Mouse (Mus musculus): ENCODE results near the gene Zyg11a. TPM values are rescaled to one million over a fixed set of nuclear protein-coding genes. Genes with fewer than 3 reads are reported as not detected.
"Not testable (repeated sequence)": the region's sequence is repeated elsewhere in the genome, so short reads cannot be mapped to it uniquely, and the experiment has no call there.

Zyg11a gene
- total and polyA plus RNA-seq, 2 experiments from 2014 or later: not detected

- H3K36me3 ChIP-seq (ENCODE audit: insufficient read depth): no peaks in the 10 kb centered on the region
- ATAC-seq: no peak
- no peak for TF ChIP-seq CTCF (IDR thresholded peaks at IDR 0.05; ENCODE audit: low read depth)
- H3K9ac ChIP-seq: no peak overlapping the region
- H3K27me3 ChIP-seq (ENCODE audit: insufficient read depth, low read length): no peaks in the 10 kb centered on the region
- H3K4me3 ChIP-seq (ENCODE audit: low read depth, low read length): no peak overlapping the region
- DNase-seq: no peak
- H3K9me3 ChIP-seq (ENCODE audit: low read length): no peaks in the 10 kb centered on the region
- WGBS: 37% methylated on average over 1 of the region's 1 CpGs
- no peak overlapping the region for H3K4me2 ChIP-seq (ENCODE audit: low read depth)
- no peaks in the 10 kb centered on the region for H3K4me1 ChIP-seq (ENCODE audit: insufficient read depth)
- H3K27ac ChIP-seq (ENCODE audit: low read depth, low read length): no peak overlapping the region
Measured at GRCm38 (mm10) chr4:108182278-108182677, 35.6 kb downstream of the Zyg11a start.

- Histone ChIP-seq H3K9me3 (ENCODE audit: low read length) (no peaks in the 10 kb centered on the region), H3K27ac (ENCODE audit: low read depth, low read length) (no peak overlapping the region), H3K36me3 (ENCODE audit: insufficient read depth) (no peaks in the 10 kb centered on the region), H3K4me1 (ENCODE audit: insufficient read depth) (0 out of 2 replicates have a peak, but pooled peaks cover 7% of the 10 kb centered on the region), H3K27me3 (ENCODE audit: insufficient read depth, low read length) (no peaks in the 10 kb centered on the region), H3K4me2 (ENCODE audit: low read depth) (no peak overlapping the region), H3K9ac (no peak overlapping the region), H3K4me3 (ENCODE audit: low read depth, low read length) (no peak overlapping the region)
- no peak for ATAC-seq
- 70% methylated on average over 6 of the region's 6 CpGs for WGBS
- no peak for TF ChIP-seq CTCF (IDR thresholded peaks at IDR 0.05; ENCODE audit: low read depth)
- no peak for DNase-seq
Measured at GRCm38 (mm10) chr4:108168056-108168455, 49.8 kb downstream of the Zyg11a start.

- Histone ChIP-seq H3K9me3 (ENCODE audit: low read length) (no peaks in the 10 kb centered on the region), H3K4me2 (ENCODE audit: low read depth) (no peak overlapping the region), H3K36me3 (ENCODE audit: insufficient read depth) (no peaks in the 10 kb centered on the region), H3K27ac (ENCODE audit: low read depth, low read length) (no peak overlapping the region), H3K4me1 (ENCODE audit: insufficient read depth) (0 out of 2 replicates have a peak, but pooled peaks cover 7% of the 10 kb centered on the region), H3K4me3 (ENCODE audit: low read depth, low read length) (no peak overlapping the region), H3K9ac (no peak overlapping the region), H3K27me3 (ENCODE audit: insufficient read depth, low read length) (no peaks in the 10 kb centered on the region)
- peak; percentile 43 for DNase-seq
- 71% methylated on average over 4 of the region's 4 CpGs for WGBS
- peak; percentile 58 for ATAC-seq
- TF ChIP-seq CTCF (IDR thresholded peaks at IDR 0.05; ENCODE audit: low read depth): no peak
Measured at GRCm38 (mm10) chr4:108166874-108167273, 51.0 kb downstream of the Zyg11a start.

GRCm38 (mm10) chr4:108165152-108165895 is 52.5 kb downstream of the Zyg11a start, which contains the start of gene Echdc2:
Echdc2 (plus strand) TSS chr4:108165437.
- ATAC-seq (peak; percentile 42; the same call in 1 of the 2 replicates), DNase-seq (peak; percentile 43)
- Histone ChIP-seq H3K4me1 (ENCODE audit: insufficient read depth) (0 out of 2 replicates have a peak, but pooled peaks cover 7% of the 10 kb centered on the region), H3K27me3 (ENCODE audit: insufficient read depth, low read length) (no peaks in the 10 kb centered on the region), H3K4me3 (ENCODE audit: low read depth, low read length) (peak within 1 kb of the TSS; percentile 49), H3K4me2 (ENCODE audit: low read depth) (peak within 1 kb of the TSS; percentile 90), H3K9me3 (ENCODE audit: low read length) (no peaks in the 10 kb centered on the region), H3K27ac (ENCODE audit: low read depth, low read length) (no peak within 1 kb of the TSS), H3K9ac (peak within 1 kb of the TSS; percentile 48), H3K36me3 (ENCODE audit: insufficient read depth) (no peaks in the 10 kb centered on the region)
- peak; percentile 53 for TF ChIP-seq CTCF (IDR thresholded peaks at IDR 0.05; ENCODE audit: low read depth)
- 2% methylated on average over 43 of the region's 43 CpGs for WGBS

GRCm38 (mm10) chr4:108163291-108163690 is 54.6 kb downstream of the Zyg11a start:
- WGBS: 93% methylated on average over 3 of the region's 3 CpGs
- H3K9ac ChIP-seq: no peak overlapping the region
- no peak for TF ChIP-seq CTCF (IDR thresholded peaks at IDR 0.05; ENCODE audit: low read depth)
- no peaks in the 10 kb centered on the region for H3K27me3 ChIP-seq (ENCODE audit: insufficient read depth, low read length)
- H3K4me2 ChIP-seq (ENCODE audit: low read depth): no peak overlapping the region
- DNase-seq: no peak
- no peak overlapping the region for H3K27ac ChIP-seq (ENCODE audit: low read depth, low read length)
- no peaks in the 10 kb centered on the region for H3K9me3 ChIP-seq (ENCODE audit: low read length)
- no peak for ATAC-seq
- 0 out of 2 replicates have a peak, but pooled peaks cover 7% of the 10 kb centered on the region for H3K4me1 ChIP-seq (ENCODE audit: insufficient read depth)
- H3K36me3 ChIP-seq (ENCODE audit: insufficient read depth): no peaks in the 10 kb centered on the region
- H3K4me3 ChIP-seq (ENCODE audit: low read depth, low read length): no peak overlapping the region

- Histone ChIP-seq H3K27me3 (ENCODE audit: insufficient read depth, low read length) (no peaks in the 10 kb centered on the region), H3K9me3 (ENCODE audit: low read length) (no peaks in the 10 kb centered on the region), H3K4me3 (ENCODE audit: low read depth, low read length) (no peak overlapping the region), H3K27ac (ENCODE audit: low read depth, low read length) (no peak overlapping the region), H3K9ac (no peak overlapping the region), H3K4me1 (ENCODE audit: insufficient read depth) (0 out of 2 replicates have a peak, but pooled peaks cover 7% of the 10 kb centered on the region), H3K4me2 (ENCODE audit: low read depth) (no peak overlapping the region), H3K36me3 (ENCODE audit: insufficient read depth) (no peaks in the 10 kb centered on the region)
- DNase-seq (no peak), ATAC-seq (no peak)
- WGBS: 89% methylated on average over 8 of the region's 8 CpGs
- TF ChIP-seq CTCF (IDR thresholded peaks at IDR 0.05; ENCODE audit: low read depth): no peak
Measured at GRCm38 (mm10) chr4:108161936-108162335, 55.9 kb downstream of the Zyg11a start.

GRCm38 (mm10) chr4:108155141-108155540 is 62.7 kb downstream of the Zyg11a start:
- not testable (repeated sequence) for H3K9me3 ChIP-seq (ENCODE audit: low read length); H3K9ac ChIP-seq; DNase-seq; H3K27ac ChIP-seq (ENCODE audit: low read depth, low read length); H3K4me3 ChIP-seq (ENCODE audit: low read depth, low read length); ATAC-seq; H3K36me3 ChIP-seq (ENCODE audit: insufficient read depth); H3K27me3 ChIP-seq (ENCODE audit: insufficient read depth, low read length); H3K4me1 ChIP-seq (ENCODE audit: insufficient read depth); H3K4me2 ChIP-seq (ENCODE audit: low read depth)
- 82% methylated on average over 1 of the region's 1 CpGs for WGBS

- not testable (repeated sequence) for H3K4me2 ChIP-seq (ENCODE audit: low read depth); H3K4me3 ChIP-seq (ENCODE audit: low read depth, low read length); DNase-seq; H3K27me3 ChIP-seq (ENCODE audit: insufficient read depth, low read length); H3K36me3 ChIP-seq (ENCODE audit: insufficient read depth); H3K4me1 ChIP-seq (ENCODE audit: insufficient read depth); H3K9ac ChIP-seq; ATAC-seq; H3K9me3 ChIP-seq (ENCODE audit: low read length); H3K27ac ChIP-seq (ENCODE audit: low read depth, low read length)
- 36% methylated on average over 3 of the region's 3 CpGs for WGBS
Measured at GRCm38 (mm10) chr4:108145554-108145953, 72.3 kb downstream of the Zyg11a start.

All from forebrain, postnatal 0 days (tissue).